Mouse (Mus musculus) gastrocnemius, postnatal 10 days (tissue): ENCODE measurements around the gene Itga6. TPM values are rescaled to one million over a fixed set of nuclear protein-coding genes. Genes with fewer than 3 reads are reported as not detected.
"Not testable (repeated sequence)": the region's sequence is repeated elsewhere in the genome, so short reads cannot be mapped to it uniquely, and the experiment has no call there.

Experiments
- DNase-seq: peaks from one replicate; pipeline ENCODE4 v3.0.0; 2021; ENCODE audit warnings: mixed read lengths
- long read RNA-seq, 2 experiments: library from polyadenylated mRNA; stranded (forward); transcript quantifications; one replicate each; pipeline ENCODE4 v2.0.0; 2021
- total RNA-seq, 2 experiments: library from RNA; stranded (reverse); gene quantifications; 2 replicates each; pipeline ENCODE4 v1.2.3; 2021

Itga6 gene
- 10 to 100 TPM; 46.4 to 50.3 TPM for total RNA-seq
- long read RNA-seq, experiment 1, full-length matches to known transcripts = 13 of 29 reads
- long read RNA-seq, experiment 1, partial matches to known transcripts = 13 of 29 reads
- long read RNA-seq, experiment 1, other reads (novel, unspliced or antisense) = 3 of 29 reads
- long read RNA-seq, experiment 2, full-length matches to known transcripts = 9 of 24 reads
- long read RNA-seq, experiment 2, partial matches to known transcripts = 14 of 24 reads
- long read RNA-seq, experiment 2, other reads (novel, unspliced or antisense) = 1 of 24 reads

DNA sequence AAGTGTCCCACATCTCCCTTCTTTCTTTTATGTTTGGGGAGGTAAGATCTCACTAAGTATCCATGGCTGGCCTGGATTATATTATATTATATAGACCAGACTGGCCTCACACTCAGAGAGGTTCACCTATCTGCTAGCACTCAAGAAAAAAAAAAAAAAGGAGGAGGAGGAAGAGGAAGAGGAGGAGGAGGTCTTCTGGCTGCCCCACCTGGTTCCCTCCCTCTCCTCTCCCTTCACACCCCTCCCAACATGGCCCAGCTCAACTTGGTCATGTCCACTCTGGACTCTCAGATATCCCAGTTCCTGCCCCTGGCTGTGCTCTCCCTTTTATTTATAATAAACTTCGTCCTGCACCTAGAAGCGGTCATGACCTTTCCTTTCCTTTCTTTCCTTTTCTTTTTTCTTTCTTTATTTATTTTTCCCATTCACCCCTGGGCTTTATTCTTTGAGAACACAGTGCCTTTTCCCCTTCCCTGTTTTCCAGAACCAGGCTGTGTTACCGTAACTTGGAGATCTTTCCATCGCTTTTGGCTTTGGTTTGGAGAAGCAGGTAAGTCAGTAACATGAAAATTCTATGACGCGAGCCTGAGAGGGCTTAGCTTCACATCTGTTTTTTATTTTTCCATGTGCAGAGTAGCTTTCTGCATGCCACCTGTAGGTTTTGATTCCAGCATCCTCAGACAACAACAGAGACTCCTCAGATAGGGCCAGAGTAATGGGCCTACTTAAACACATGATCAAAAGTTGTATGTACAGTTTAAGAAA lies at the start of gene Itga6:
Itga6 (plus strand) TSS at position 7 of the 765 bp plus-strand sequence.
- no peak for DNase-seq

DNA sequence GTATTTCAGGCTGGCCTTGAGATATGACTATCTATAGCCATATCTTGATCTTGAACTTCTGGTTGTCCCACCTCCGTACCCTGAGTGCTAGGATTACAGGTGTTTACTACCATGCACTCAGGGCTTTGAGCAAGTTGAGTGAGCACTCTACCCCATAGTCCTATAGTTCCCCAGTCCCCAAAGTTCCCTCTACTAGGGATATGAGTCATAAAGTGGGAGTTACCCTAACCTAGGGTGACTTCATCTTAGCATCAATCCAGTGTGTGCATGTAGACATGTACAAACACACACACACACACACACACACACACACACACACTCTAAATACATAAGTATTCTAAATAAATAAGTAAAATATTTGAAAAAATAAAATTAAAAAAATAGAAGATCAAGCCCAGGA lies 48.6 kb upstream of the Itga6 start:
- DNase-seq = no peak

DNA sequence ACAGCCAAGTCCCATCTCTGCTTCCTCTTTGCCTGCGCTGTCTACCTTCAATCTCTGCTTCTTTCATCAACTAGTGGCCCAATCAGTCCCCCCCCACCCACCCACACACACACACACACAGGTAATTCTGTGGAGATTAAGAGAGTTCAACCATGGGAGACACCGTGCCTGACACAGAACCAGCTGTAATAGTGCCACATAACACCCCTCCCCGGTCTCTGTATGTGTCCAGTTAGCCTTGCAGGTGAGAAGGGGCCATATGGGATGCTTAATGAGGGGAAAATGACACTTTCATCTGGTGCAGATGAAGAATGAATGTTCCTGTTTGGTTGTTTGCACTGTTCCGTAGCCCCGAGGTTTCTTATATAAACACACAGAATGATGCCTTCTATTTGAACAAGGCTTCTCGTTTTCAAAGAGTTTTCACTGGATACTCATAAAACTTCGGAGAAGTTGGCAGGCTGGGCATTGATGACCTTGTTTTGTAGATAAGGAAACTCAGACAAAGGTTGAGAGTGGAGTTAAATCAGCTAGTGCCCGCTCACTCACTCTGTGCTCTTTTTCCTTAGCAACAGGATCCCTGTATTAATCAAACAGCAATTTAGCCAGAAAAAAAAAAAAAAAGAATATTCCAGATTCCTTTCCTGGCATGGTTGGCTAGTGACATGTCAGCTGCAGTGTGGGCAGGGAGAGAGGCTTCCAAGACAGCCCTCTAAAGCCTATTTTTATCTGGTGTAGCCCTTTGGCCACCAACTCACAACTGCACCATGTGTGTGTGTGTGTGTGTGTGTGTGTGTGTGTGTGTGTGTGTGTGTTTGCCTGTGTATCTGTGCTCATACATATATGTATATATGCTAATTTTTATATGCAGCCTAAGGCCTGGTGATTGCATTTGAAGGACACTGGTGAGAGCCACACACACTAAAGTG lies 47.7 kb upstream of the Itga6 start:
- DNase-seq = no peak

DNA sequence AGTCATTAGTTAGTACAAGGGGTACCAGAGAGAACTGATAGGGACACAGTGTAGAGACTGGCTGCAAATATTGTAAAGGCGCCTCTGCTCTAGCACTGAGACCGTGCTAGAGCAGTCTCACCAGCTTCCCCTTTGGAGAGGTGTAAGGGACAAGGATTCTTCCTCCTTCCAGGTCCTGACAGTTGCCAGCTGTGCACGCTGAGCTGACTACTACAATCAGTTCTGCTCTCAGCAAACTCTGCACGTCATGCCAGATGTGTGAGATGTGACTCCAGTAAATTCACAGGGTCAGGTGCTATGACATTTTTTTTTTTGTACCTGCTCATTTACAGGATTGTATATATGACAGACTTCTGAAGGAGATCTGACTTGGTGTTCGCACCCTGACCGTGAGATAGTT lies 47.0 kb upstream of the Itga6 start:
- DNase-seq = no peak

DNA sequence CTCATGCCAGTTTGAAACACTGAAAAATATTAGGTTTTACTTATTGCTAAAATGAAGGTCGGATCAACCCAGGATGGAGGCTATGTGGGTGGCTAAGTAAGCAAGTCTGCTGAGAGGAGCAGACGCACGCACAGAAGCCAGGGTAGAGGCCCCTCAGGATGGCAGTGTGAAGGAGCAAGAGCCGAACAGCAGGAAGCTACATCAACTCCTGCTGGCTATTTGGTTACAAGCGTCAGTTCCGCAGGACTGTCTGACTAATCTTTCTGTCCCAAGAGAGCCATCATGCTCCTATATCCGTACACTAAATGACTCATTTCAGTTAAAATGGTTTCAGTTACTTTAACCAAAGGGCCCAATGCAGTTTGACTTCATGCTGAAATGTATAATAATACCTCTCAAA lies 46.5 kb upstream of the Itga6 start:
- DNase-seq = no peak

DNA sequence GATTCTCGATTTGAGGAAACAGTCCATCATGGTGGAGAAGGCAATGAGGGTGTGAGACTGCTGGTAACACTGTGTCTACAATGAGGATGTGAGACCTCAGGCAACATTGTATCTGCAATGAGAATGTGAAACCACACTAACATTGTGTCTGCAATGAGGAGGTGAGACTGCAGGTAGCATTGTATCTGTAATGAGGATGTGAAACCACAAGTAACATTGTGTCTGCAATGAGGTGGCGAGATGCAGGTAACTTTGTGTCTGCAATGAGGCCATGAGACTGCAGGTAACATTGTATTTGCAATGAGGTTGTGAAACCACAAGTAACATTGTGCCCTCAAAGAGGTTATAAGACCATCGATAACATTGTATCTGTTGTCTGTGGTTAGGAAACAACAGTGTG lies 44.1 kb upstream of the Itga6 start:
- DNase-seq = no peak

DNA sequence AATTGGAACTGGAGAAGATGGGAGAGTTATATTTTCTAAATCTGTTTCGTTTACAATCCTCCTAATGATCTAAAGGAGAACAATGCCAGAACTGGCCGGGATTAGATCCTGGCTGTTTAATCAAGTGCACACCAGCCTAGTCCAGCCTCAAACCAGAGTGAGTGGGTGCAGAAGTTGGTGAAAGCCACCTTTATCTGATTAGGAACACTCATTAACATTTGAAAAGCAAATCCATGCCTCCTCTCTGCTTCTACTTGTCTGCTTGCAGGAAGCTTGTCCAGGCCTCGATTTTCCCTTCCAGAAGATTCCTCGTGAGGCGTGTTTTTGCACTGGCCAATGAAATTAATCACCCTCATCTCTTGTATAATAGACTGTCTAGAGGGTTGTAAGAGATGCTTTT lies 41.1 kb upstream of the Itga6 start:
- no peak for DNase-seq

DNA sequence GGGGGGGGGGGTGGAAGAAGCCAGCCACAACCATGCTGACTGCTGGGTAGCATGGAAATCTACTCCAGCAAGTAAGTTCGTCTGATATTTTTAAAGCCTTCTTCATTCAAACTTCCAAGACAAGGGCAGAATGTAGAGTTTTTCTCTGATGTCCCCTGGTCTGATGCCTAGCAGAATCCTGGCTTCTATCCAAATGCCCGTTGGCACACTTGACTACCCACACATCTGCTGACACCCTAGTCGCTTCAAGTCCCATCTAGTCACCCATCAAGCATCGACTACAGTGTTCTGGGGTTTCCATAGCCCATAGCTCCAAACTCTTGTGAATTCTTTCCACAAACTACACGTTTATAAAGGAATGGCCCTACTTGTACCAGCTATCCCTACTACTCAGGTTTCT lies 36.5 kb upstream of the Itga6 start:
- DNase-seq = no peak

DNA sequence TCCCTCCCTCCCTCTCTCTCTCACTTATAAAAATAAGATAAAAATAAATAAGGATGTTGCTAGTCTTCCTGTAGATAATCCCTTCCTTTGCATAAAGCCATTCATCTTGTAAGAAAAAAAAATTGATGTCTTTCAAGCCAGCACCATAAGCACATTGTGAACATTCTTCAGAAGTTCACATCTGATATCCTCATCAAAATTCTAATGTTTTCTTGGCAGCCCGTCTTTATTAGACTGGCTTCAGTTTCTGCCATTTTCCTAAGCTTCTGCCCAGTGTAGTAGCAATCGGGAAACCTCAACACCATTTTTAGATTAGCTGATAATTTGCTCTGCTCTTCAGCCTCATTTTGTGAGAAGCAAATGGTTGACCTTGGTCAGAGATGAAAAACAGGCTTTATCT lies 33.8 kb upstream of the Itga6 start:
- no peak for DNase-seq

DNA sequence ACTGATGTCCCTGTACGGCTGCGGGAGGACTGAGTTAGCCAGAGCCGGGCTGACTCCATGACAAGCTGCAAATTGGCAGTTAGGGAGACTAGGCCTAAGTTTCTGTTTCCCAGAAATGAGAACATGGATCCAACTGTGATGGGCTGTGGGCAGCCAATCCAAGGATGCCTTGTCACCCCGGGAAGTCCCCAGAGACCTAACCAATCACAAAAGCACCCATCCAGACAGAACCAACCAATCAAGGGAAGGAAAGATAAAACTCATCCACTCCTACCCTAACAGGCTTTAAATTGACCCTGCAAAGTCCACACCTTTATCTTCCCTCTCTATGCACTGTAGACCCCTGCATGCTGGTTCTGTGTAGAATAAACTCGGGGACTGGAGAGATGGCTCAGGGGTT lies 31.0 kb upstream of the Itga6 start:
- no peak for DNase-seq

DNA sequence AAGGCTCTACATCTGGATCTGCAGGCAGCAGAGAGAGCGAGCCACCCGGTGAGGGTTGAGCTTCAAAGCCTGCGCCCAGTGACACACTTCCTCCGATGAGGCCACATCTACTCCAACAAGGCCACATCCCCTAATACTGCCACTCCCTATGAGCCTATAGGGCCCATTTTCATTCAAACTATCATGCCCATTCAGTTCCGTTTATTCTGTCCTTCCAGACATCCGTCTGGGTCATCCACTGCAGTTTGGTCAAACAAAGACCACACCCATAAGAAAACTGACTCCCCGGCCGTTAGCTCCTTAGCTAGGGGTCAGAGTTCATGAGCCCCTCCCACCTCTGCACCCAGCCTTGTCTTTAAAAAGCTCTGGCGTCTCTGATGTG lies 26.4 kb upstream of the Itga6 start:
- no peak for DNase-seq

DNA sequence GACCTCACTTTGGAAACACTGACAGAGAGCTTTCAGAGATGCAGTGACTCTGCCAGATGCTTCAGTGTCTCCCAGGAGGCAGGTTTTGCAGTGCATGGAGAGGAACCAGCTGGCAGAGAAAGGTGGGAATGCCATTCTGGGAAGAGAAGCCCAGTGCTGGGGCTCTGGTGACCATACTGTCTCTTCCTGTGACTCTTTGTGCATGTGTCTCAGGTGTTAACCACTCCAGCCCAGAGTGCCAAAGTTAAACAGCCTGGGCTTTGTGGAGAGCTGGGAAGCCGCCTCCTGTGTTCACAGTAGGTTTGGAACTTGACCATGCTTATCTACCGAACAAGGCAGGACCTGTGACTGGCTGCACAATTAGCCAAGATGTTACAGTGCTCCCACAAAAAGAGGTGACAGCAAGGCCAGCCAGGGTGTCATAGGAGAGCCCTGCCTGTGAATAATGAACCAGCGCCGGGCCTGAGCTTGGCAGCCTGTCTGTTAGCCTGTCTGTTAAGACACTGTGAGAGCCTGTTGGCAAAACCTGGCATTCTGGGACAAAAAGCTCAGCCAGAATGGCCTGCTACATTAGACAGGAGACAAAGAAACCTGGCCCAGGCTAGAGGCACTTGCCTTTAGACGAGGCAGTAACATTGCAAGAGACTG lies 25.9 kb upstream of the Itga6 start:
- DNase-seq = no peak

DNA sequence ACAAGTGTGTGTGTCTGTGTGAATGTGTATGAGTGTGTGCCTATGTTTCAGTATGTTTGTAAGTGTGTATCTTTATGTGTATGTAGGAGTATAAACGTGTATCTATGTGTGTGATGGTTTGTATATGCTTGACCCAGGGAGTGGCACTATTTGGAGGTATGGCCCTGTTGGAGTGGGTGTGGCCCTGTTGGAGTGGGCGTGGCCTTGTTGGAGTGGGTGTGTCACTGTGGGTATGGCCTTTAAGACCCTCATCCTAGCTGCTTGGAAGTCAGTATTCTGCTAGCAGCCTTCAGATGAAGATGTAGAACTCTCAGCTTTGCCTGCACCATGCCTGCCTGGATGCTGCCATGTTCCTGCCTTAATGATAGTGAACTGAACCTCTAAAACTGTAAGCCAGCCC lies 24.9 kb upstream of the Itga6 start:
- not testable (repeated sequence) for DNase-seq

DNA sequence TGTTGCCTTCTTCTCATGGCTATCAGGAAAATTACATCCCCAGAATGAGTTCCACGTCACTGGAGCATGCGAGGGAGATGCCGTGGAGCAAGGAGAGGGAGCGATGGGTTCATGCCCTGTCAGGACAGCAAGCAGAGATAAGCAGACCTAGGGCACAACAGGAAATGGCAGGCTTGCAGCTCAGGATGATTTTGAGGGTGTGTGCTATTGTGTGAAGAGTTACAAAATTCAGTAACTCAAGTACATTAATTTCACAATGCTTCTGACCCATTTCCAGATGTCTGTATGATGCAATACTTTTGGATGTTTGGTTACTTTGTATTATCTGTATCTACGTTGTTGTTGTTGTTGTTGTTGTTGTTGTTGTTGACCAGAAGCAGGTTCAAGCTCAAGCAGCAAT lies 22.5 kb upstream of the Itga6 start:
- DNase-seq = no peak

DNA sequence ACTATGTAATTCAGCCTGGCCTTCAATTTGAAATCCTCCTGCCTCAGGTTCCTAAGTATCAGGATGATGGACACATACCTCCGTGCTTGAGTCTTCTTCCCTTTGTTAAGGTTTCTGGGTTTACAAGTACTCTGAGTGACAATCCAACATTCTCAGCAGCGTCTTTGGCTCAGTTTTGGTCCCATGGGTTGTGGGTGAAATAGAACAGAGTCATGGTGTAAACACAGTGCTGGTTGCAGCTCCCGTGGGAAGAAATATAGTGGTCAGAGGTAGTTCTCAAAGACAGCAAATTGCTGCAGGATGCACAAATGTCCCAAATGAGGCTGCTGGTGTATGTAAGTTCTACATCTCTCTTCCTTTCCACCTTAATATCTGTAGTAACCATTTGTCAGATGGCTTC lies 21.8 kb upstream of the Itga6 start:
- no peak for DNase-seq

DNA sequence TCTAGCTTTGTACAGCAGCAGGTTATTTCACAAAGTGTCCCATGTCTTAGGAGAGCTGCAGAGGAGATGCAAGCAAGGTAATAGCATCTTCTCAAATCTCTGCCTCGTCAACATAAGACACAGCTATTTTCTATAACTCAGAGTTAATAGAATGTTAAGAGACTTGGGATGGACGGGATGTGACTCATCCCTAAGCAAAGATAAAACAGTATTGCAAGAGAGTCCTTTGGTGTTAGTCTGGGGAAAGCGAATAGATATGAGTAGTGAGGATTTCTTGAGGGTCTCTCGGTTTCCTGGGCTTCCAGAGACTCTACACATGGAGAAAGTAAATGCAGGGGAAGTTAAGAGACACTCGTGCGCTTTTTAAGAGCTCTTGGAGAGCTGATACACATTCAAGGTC lies 21.4 kb upstream of the Itga6 start:
- DNase-seq = no peak

DNA sequence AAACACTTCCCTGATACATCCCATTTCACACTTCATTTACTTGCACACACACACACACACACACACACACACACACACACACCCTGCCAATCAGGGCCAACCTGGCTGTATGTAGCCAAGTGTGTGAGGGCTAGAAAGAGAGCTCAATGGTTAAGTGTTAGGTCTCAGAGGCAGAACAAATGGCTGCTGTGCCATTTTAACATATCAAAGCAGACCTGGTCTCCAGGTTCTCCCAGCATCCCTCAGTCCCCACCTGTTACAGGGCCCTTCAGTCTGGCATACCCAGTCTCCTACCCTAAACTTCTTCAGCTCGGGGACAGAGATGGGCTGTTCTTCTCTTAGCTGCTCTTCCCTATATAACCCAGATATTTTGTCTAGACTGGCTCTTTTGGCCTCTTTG lies 20.0 kb upstream of the Itga6 start:
- no peak for DNase-seq

DNA sequence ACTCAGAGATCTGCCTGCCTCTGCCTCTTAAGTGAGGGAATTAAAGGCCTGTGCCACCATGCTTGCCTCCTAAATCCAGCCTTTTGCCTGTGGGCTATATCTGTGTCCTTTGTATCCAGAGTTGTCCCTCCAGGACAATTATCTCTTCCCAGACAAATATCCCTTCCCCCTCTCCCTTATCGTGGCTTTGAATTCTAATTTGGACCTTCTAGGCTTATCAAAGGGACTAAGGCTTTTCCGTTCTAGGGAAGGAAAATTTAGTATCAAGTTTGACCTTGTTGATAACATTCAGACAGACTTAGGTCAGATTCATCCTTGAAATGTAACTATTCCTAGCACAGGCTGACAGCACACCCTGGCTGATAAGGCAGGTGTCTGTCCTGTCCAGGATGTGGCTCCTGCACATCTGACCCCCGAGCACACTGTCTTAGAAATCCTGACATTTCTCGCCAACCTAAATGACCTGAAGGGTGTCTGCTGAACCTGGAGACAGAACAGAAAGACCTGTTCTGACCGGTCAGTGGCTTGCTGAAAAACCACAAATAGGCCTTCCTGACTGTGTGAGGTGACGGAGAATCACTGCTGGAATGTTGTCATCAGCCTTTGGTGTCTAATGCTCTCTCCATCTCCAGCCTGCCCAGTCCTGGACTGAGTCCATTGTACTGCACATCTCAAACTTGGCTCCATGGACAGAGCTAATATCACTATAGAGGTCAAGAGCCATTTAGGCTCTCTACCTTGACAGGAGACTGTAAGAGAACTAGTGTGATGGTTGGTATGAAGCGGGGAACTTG lies 18.3 kb upstream of the Itga6 start:
- no peak for DNase-seq

DNA sequence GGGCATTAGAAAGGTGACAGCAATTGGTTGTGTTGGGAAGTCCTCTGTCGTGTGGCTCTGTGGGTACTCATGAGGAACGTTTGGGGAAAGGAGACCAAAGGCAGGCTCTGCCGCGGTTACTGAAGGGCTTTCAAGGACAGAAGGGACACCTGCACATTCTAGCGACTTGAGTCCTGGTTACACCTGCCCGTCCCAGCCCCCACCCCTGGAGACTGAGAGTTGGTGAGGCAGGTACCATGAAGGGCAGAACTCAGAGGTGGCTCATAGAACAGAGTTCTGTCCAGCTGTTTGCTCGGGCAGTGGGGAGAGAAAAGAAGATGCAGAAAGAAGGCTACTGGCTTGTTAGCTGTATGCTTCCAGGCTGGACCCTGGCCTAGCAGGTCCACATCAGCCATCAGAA lies 17.1 kb upstream of the Itga6 start:
- no peak for DNase-seq

DNA sequence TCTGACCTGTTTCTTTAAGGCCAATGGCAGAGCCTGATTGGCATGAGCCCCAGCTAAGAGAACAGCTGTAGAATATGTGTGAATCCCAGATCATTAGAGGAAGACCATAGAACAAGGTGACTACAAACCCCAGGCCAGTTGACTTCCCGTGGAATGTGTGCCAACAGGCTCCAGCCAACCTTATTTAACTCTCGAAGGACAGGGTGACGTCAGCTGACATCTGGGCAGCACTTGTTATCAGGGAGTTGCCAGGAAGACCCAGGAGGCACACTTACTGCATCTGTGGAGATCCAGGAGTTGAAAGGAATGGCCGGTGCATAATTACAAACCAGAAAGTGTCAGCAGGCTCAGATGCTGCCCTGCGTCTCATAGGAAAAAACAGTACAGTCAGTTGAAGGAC lies 16.6 kb upstream of the Itga6 start:
- no peak for DNase-seq
